Mouse (Mus musculus) central nervous system, embryonic 18 days (tissue): ENCODE data around the gene Slc39a11. TPM values are rescaled to one million over a fixed set of nuclear protein-coding genes. Genes with fewer than 3 reads are reported as not detected.

Experiments used
- polyA plus RNA-seq: library from polyadenylated mRNA; depleted of rRNA; stranded (reverse); fragments of >200 nt; gene quantifications from 2 replicates; pipeline ENCODE4 v1.2.3, GENCODE M21; 2012; rRNA removed

The Slc39a11 gene
- polyA plus RNA-seq: 25.1 and 27.8 TPM in 2 replicates

DNA sequence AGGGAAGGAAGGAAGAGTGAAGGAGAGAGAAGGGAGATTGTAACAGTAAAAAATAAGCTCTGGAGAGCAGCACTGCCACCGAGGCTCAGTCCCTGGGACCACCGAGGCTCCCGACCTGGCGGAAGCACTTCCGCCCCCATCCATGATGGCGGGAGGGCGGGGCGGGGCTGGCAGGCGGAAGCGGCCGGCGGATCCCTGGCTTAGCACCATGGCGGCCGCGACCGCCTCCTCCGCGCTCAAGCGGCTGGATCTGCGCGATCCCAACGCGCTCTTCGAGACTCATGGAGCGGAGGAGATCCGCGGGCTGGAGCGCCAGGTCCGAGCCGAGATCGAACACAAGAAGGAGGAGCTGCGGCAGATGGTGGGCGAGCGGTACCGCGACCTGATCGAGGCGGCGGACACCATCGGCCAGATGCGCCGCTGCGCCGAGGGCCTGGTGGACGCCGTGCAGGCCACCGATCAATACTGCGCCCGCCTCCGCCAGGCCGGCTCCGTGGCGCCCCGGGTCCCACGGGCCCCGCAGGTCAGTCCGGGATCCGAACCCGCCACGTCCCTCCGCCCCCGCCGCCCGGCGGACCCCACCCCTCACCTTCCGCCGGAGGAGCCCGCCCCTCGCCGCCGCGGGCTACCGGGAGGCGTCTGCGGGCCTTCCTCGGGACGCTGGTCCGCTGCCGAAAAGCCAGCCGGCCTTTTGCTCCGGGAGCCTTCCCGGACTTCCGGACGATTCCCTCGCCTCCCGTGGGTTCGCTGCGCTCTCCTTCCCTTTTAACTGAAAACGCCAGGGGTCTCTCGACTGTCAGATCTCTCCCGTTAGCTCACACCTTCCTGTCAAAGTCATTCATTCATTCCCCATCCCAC lies at the start of gene Slc39a11:
Slc39a11 (minus strand) TSS at position 727 of the 858 bp plus-strand sequence.

DNA sequence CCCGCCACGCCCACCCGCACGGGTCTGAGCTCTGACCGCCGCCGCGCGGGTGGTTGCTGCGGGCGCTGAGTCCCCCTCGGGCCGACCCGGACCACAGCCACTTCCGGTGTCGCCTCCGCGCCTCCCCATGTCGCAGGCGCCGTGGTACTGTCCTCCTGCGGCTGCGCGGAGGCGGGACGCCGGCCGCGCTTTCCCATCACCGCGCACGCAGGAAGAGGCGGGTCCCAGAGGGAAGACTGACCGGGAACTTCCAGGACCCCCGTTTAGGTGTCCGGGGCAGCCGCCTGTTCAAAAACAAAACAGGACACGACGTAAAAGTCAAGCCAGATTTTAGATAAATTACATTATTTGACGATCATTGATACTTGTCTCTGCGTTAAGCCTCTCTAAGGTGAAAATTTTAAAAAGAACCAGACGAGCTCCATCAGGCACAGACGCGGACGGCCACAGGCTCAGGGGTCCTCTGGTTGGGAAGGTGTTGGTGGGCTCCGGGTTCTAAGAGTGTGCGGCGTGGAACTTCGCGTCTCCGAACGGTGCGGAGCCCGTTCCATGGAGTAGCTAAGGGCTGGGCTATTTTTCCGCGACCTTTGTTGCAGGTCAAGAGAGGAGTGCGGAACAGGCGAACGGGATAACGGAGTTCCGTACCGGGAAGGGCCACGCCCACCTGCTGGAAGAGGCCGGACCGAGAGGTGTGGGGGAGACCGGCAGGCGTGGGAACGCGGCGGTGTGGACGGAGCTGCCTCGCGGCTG lies 34.3 kb upstream of the Slc39a11 start, which contains the start of the genes Fam104a and D11Wsu47e:
Fam104a (minus strand) TSS at position 199 of the 750 bp plus-strand sequence.
D11Wsu47e (plus strand) TSS at position 456 of the 750 bp plus-strand sequence.

DNA sequence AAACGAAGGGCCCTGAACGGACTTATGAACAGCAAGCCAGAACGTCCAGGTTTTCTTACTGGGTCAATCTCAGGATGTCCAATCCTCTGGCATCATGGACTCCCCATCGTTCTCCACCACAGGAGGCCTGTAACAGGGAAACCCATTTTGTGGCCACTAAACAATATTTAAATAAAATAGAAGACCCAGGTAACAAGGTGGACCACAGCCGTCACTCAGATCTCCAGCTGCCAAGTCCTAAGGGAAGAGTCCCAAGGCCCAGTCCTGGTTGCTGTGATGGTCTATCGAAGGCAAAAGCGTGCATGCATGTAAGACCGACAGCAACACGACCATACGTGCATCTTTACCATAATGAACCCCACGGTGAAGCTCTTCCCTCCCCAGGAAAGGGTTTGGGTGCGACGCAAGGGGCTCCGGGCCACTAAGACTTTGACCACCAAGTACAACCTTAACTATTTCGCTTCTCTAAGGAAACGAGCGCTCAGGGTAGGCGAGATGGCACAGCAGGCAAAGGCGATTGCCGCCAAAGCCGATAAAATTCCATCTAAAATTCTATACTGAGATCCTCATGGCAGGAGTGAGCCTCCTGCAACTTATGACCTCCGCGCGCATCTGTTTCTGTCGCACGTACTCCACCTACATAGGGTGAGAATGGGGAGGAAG lies 1.1 kb downstream of the Slc39a11 start, which contains the start of gene Cog1:
Cog1 (plus strand) TSS at position 480 of the 663 bp plus-strand sequence.

DNA sequence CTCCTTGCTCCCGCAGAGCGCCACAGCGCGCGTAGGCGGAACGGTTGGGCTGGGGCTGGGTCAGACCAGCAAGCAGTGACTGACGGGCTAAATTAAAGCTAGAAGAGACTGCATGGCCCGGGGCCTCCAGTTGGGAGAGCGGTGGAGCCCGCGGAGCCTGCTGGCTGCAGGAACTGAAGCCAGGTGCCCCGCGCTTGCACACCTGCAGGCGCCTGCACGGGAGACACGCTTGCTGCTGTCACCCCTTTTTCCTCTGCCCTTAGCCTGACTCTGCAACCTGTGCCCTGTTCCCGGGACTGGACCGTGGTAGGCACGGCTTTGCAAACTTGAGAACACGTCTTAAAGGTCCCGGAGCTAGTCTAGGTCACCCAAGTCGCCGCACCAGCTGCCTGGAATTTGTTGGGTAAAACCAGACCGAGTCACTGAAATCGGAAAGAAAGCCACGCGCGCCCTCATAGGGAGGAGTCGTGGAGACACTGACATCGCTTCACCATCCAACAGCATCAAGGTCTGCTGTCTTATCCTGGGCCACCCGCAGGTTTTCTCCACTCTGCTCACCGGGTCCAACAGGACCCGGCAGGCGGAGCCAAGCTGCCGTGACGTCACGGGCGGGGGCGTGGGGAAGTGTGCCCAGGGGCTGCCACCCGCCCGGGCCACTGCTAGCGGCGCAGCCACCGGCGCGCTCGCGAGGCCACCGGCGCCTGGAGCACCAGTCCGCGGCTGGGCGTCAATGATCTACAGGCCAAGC lies 31.0 kb downstream of the Slc39a11 start, which contains the start of gene Sstr2:
Sstr2 (plus strand) TSS at position 671 of the 748 bp plus-strand sequence.

Other genes starting within 250 kb of the Slc39a11 start
- gene Sstr2, start 30.7 kb downstream of the Slc39a11 start, polyA plus RNA-seq: 26.3 and 29.3 TPM in 2 replicates
- gene Cog1, start 910 bp downstream of the Slc39a11 start, polyA plus RNA-seq: 48.7 and 49.8 TPM in 2 replicates
- 30.5 and 31.8 TPM in 2 replicates for gene Fam104a, start 34.1 kb upstream of the Slc39a11 start, polyA plus RNA-seq
- gene D11Wsu47e, start 34.3 kb upstream of the Slc39a11 start, polyA plus RNA-seq: 29.5 and 30.5 TPM in 2 replicates
- 0.07 and 0.08 TPM in 2 replicates for gene Cpsf4l, start 59.9 kb upstream of the Slc39a11 start, polyA plus RNA-seq
- gene Cdc42ep4, start 101.8 kb upstream of the Slc39a11 start, polyA plus RNA-seq: 46.2 and 50.7 TPM in 2 replicates